Comparison of ENCODE assay signal across 19 mouse cellular contexts in genomic region chr10:41838911-41839310, GRCm38 (mm10). TPM values are rescaled to one million over a fixed set of nuclear protein-coding genes. Genes with fewer than 3 reads are reported as not detected.
A peak's percentile ranks its signal among the peaks of the same experiment; 100 is the strongest.
DNase-seq lines count a peak whose midpoint lies in the region; ATAC-seq and TF ChIP-seq lines count a peak whose summit lies in the region.
"Had no signal": no experiment of that assay in that cellular context is flagged by ENCODE, and none has a peak within 500 bp of the region (broad histone marks: within the 10 kb centered on the region; RNA-seq: fewer than 3 reads in every experiment).

No protein-coding gene starts in this region.

- DNase-seq in gastrocnemius, adult 2 months, result no peak
- DNase-seq in gastrocnemius, postnatal 14 days, result no peak
- peak; percentile 47 for DNase-seq in induced T-regulatory cell, adult 2 months (ENCODE audit: low read depth)
- no peak for DNase-seq in layer of hippocampus, postnatal 14 days (ENCODE audit: low spot score in 2 of 2)
- no peak for DNase-seq in left cerebral cortex, adult 2 months (ENCODE audit: extremely low spot score in 1 of 2, low spot score in 2 of 2)
- no peak for DNase-seq in lung, postnatal 25 days (ENCODE audit: low spot score)
- DNase-seq: adrenal gland, adult 8-10 months; cerebellum, adult 2 months; cerebellum, postnatal 10 days; embryo, embryonic 11 days; kidney, adult 11 months had no signal

- ATAC-seq in CD4-positive, CD25-positive, alpha-beta regulatory T cell, adult 4 months, result peak; percentile 98
- ATAC-seq: forebrain, embryonic 14.5 days had no signal

- no peak overlapping the region for H3K4me3 ChIP-seq in gastrocnemius, adult 2 months
- H3K4me3 ChIP-seq in left cerebral cortex, adult 2 months, result no peak overlapping the region
- H3K4me3 ChIP-seq: embryonic facial prominence, embryonic 15.5 days; erythroblast, embryonic 14.5 days; forebrain, embryonic 10.5 days; heart, embryonic 12.5 days; hindbrain, embryonic 10.5 days had no signal

- TF ChIP-seq CTCF in gastrocnemius, adult 2 months (IDR thresholded peaks at IDR 0.05), result no peak
- no peak for TF ChIP-seq CTCF in left cerebral cortex, adult 2 months (IDR thresholded peaks at IDR 0.05)

- intact Hi-C loops in gastrocnemius, adult 2 months (cut with DNase I), result no loop called here
- intact Hi-C loops in gastrocnemius, postnatal 14 days (cut with DNase I; ENCODE audit: low total_unique reads), result no loop called here
- intact Hi-C loops in left cerebral cortex, adult 2 months (cut with DNase I), result no loop called here

- H3K27ac ChIP-seq in gastrocnemius, adult 2 months, result peak overlapping the region; percentile 48
- no peak overlapping the region for H3K27ac ChIP-seq in left cerebral cortex, adult 2 months
- H3K27ac ChIP-seq: embryonic facial prominence, embryonic 15.5 days; forebrain, embryonic 10.5 days; hindbrain, embryonic 10.5 days; hindbrain, embryonic 14.5 days had no signal

RNA-seq across cellular contexts. Expression of gene Sesn1, which starts 29.2 kb away (rescaled TPM):
- total RNA-seq in gastrocnemius, adult 2 months (2021), result 10 to 100 TPM; 18.5 to 52.7 TPM
- total RNA-seq in gastrocnemius, postnatal 14 days (2021), result 10 to 100 TPM; 22.9 to 35.2 TPM
- polyA plus RNA-seq in CD4-positive, CD25-positive, alpha-beta regulatory T cell, adult 4 months (2017; shearing (Covaris generic)), result 100 to 1,000 TPM; 117 to 130 TPM
- 10 to 100 TPM; 37.1 to 38.6 TPM for total RNA-seq in layer of hippocampus, postnatal 14 days (2021)
- 10 to 100 TPM; 50.7 to 51.4 TPM for total RNA-seq in left cerebral cortex, adult 2 months (2021)

RNA-seq across cellular contexts. Expression of gene Cep57l1, which starts 29.2 kb away (rescaled TPM):
- 1 to 10 TPM; 2.7 to 3.1 TPM for total RNA-seq in gastrocnemius, adult 2 months (2021)
- total RNA-seq in gastrocnemius, postnatal 14 days (2021), result 1 to 10 TPM; 2.7 TPM
- 10 to 100 TPM; 22.2 to 27.1 TPM for polyA plus RNA-seq in CD4-positive, CD25-positive, alpha-beta regulatory T cell, adult 4 months (2017; shearing (Covaris generic))
- 1 to 10 TPM; 6.1 to 6.6 TPM for total RNA-seq in layer of hippocampus, postnatal 14 days (2021)
- total RNA-seq in left cerebral cortex, adult 2 months (2021), result 1 to 10 TPM; 5.3 to 7.5 TPM
